Comparison of ENCODE assay signal across 12 mouse cellular contexts in genomic region chr7:122909296-122909695, GRCm38 (mm10). TPM values are rescaled to one million over a fixed set of nuclear protein-coding genes. Genes with fewer than 3 reads are reported as not detected.
DNase-seq lines count a peak whose midpoint lies in the region; ATAC-seq and TF ChIP-seq lines count a peak whose summit lies in the region.
"Had no signal": no experiment of that assay in that cellular context is flagged by ENCODE, and none has a peak within 500 bp of the region (broad histone marks: within the 10 kb centered on the region; RNA-seq: fewer than 3 reads in every experiment).

No protein-coding gene starts in this region.

- H3K4me1 ChIP-seq in forebrain, embryonic 16.5 days (replicated peaks; ENCODE audit: control insufficient read depth, insufficient read depth, low read length): no peaks in the 10 kb centered on the region
- H3K4me1 ChIP-seq: heart, embryonic 15.5 days; neural tube, embryonic 13.5 days; stomach, embryonic 15.5 days had no signal

- H3K4me2 ChIP-seq in forebrain, embryonic 16.5 days (ENCODE audit: low read length): no peak overlapping the region
- H3K4me2 ChIP-seq: heart, embryonic 15.5 days; neural tube, embryonic 13.5 days; stomach, embryonic 15.5 days had no signal

- peak; percentile 39 for TF ChIP-seq CTCF in gastrocnemius, adult 2 months (IDR thresholded peaks at IDR 0.05)

- no peak overlapping the region for H3K4me3 ChIP-seq in gastrocnemius, adult 2 months
- H3K4me3 ChIP-seq in forebrain, embryonic 16.5 days (replicated peaks; ENCODE audit: low read length): no peak overlapping the region
- H3K4me3 ChIP-seq: heart, embryonic 15.5 days; neural tube, embryonic 13.5 days; stomach, embryonic 15.5 days had no signal

- ATAC-seq in forebrain, embryonic 16.5 days: no peak
- ATAC-seq: intestine, embryonic 16.5 days had no signal

- 90% methylated on average over 8 of the region's 8 CpGs for WGBS in forebrain, embryonic 16.5 days

- H3K9ac ChIP-seq in forebrain, embryonic 16.5 days (replicated peaks; ENCODE audit: low read depth, low read length): no peak overlapping the region
- H3K9ac ChIP-seq: heart, embryonic 15.5 days; neural tube, embryonic 13.5 days; stomach, embryonic 15.5 days had no signal

- intact Hi-C loops in gastrocnemius, adult 2 months (cut with DNase I): no loop called here

- H3K27ac ChIP-seq in gastrocnemius, adult 2 months: no peak overlapping the region
- no peak overlapping the region for H3K27ac ChIP-seq in forebrain, embryonic 16.5 days (ENCODE audit: low read length)
- H3K27ac ChIP-seq: heart, embryonic 15.5 days; neural tube, embryonic 13.5 days; stomach, embryonic 15.5 days had no signal

- H3K36me3 ChIP-seq in forebrain, embryonic 16.5 days (ENCODE audit: control insufficient read depth, insufficient read depth): no peaks in the 10 kb centered on the region
- H3K36me3 ChIP-seq: heart, embryonic 15.5 days; neural tube, embryonic 13.5 days; stomach, embryonic 15.5 days had no signal

- no peaks in the 10 kb centered on the region for H3K9me3 ChIP-seq in forebrain, embryonic 16.5 days (ENCODE audit: control insufficient read depth, low read length)
- H3K9me3 ChIP-seq: heart, embryonic 15.5 days; neural tube, embryonic 13.5 days; stomach, embryonic 15.5 days had no signal

- no peaks in the 10 kb centered on the region for H3K27me3 ChIP-seq in forebrain, embryonic 16.5 days (replicated peaks; ENCODE audit: control insufficient read depth, insufficient read depth, low read length)
- H3K27me3 ChIP-seq: heart, embryonic 15.5 days; neural tube, embryonic 13.5 days; stomach, embryonic 15.5 days had no signal

- DNase-seq in gastrocnemius, adult 2 months: no peak
- DNase-seq in gastrocnemius, adult 8-10 months (ENCODE audit: low spot score in 2 of 2): no peak
- peak; percentile 13 to 35 for DNase-seq in layer of hippocampus, postnatal 36 days
- no peak for DNase-seq in layer of hippocampus, adult 9-11 months
- DNase-seq in kidney, postnatal 14 days: peak; percentile 11
- peak; percentile 39 for DNase-seq in lung, postnatal 36 days
- DNase-seq: spleen, adult 18-20 months had no signal

RNA-seq across cellular contexts. Expression of gene Rbbp6, which starts 56.2 kb away (rescaled TPM):
- total RNA-seq in gastrocnemius, adult 2 months (2021): 10 to 100 TPM; 25.7 to 30.5 TPM
- 10 to 100 TPM; 19.9 to 30.5 (median 22.2) TPM for total RNA-seq in gastrocnemius, adult 8-10 months (2022)
- 10 to 100 TPM; 71.6 to 75.1 TPM for total RNA-seq in layer of hippocampus, postnatal 36 days (2021)
- polyA plus RNA-seq in forebrain, embryonic 16.5 days (2015; fragmentation: Nextera tagmentation; extraction: Ambion mirVana): 26.9 and 28.2 TPM in 2 replicates

Comparison
In these comparisons a context has a peak if more than half of its experiments do, and no peak if none do; other contexts are left out.
1. DNase-seq: peak in layer of hippocampus, postnatal 36 days (2 of 2), kidney, postnatal 14 days (single experiment) and lung, postnatal 36 days (single experiment); none in gastrocnemius, adult 2 months (single experiment), gastrocnemius, adult 8-10 months (0 of 2) and layer of hippocampus, adult 9-11 months (single experiment).